Mouse (Mus musculus): ENCODE data around the gene Cab39l.

GRCm38 (mm10) chr14:59625806-59626364 is 185.1 kb downstream of the Cab39l start:
- TF ChIP-seq CTCF (IDR thresholded peaks at IDR 0.05; ENCODE audit: low read depth, low read length) = no peak
- no peak for TF ChIP-seq POLR2A (IDR thresholded peaks at IDR 0.05; ENCODE audit: borderline replicate concordance, low read depth, low read length)
